Comparison of ENCODE assay signal across 39 mouse cellular contexts in the genomic region with DNA sequence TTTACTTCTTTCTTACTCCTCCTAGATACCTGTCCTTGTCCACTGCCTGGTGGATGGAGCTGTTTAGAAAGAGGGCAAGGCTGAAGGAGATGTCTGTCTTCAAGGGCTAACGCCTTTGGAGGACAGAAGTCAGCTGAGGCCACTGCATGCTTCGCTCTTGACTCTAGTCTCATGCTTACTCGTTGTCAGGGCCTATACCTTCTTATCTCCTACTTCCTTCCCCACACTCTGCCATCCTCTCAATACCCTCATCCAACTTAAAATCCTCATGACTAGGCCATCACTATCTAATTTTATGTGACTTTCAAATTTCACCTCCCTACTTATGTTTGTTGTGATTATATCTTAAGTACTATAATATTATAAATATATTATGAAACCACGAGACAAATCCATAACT. TPM values are rescaled to one million over a fixed set of nuclear protein-coding genes. Genes with fewer than 3 reads are reported as not detected.
"Had no signal": no experiment of that assay in that cellular context is flagged by ENCODE, and none has a peak within 500 bp of the region (broad histone marks: within the 10 kb centered on the region; RNA-seq: fewer than 3 reads in every experiment).

No protein-coding gene starts in this region.

- H3K27ac ChIP-seq: embryonic facial prominence, embryonic 10.5 days; embryonic facial prominence, embryonic 12.5 days; embryonic facial prominence, embryonic 13.5 days; embryonic facial prominence, embryonic 15.5 days; forebrain, embryonic 10.5 days; forebrain, embryonic 12.5 days; forebrain, embryonic 13.5 days; forebrain, embryonic 15.5 days; gastrocnemius, adult 2 months; heart, adult 2 months; heart, embryonic 10.5 days had no signal

- H3K9ac ChIP-seq: embryonic facial prominence, embryonic 12.5 days; embryonic facial prominence, embryonic 13.5 days; embryonic facial prominence, embryonic 15.5 days; forebrain, embryonic 12.5 days; forebrain, embryonic 13.5 days; forebrain, embryonic 15.5 days; forebrain, postnatal 0 days had no signal

- H3K4me3 ChIP-seq: embryonic facial prominence, embryonic 10.5 days; embryonic facial prominence, embryonic 12.5 days; embryonic facial prominence, embryonic 13.5 days; embryonic facial prominence, embryonic 15.5 days; erythroblast, embryonic 14.5 days; forebrain, embryonic 10.5 days; forebrain, embryonic 12.5 days; forebrain, embryonic 13.5 days; forebrain, embryonic 15.5 days; gastrocnemius, adult 2 months; heart, adult 2 months; heart, embryonic 10.5 days had no signal

- H3K9me3 ChIP-seq: embryonic facial prominence, embryonic 10.5 days; embryonic facial prominence, embryonic 12.5 days; embryonic facial prominence, embryonic 13.5 days; embryonic facial prominence, embryonic 15.5 days; forebrain, embryonic 10.5 days; forebrain, embryonic 12.5 days; forebrain, embryonic 13.5 days; forebrain, embryonic 15.5 days; heart, embryonic 10.5 days had no signal

- H3K4me1 ChIP-seq: embryonic facial prominence, embryonic 10.5 days; embryonic facial prominence, embryonic 12.5 days; embryonic facial prominence, embryonic 13.5 days; embryonic facial prominence, embryonic 15.5 days; forebrain, embryonic 10.5 days; forebrain, embryonic 12.5 days; forebrain, embryonic 13.5 days; forebrain, embryonic 15.5 days; heart, embryonic 10.5 days had no signal

- H3K27me3 ChIP-seq: embryonic facial prominence, embryonic 12.5 days; embryonic facial prominence, embryonic 13.5 days; embryonic facial prominence, embryonic 15.5 days; forebrain, embryonic 12.5 days; forebrain, embryonic 13.5 days; forebrain, embryonic 15.5 days had no signal

- DNase-seq: cerebellum, adult 9-10 months; cerebellum, adult 9-11 months; cerebellum, postnatal 10 days; cerebellum, postnatal 14 days; cerebellum, postnatal 36 days; embryo, embryonic 11 days; forebrain, postnatal 0 days; gastrocnemius, adult 2 months; gastrocnemius, postnatal 10 days; gastrocnemius, postnatal 14 days; gastrocnemius, postnatal 25 days; gastrocnemius, postnatal 36 days; heart, adult 11 months; heart, adult 18-20 months; heart, adult 2 months had no signal

- H3K36me3 ChIP-seq: embryonic facial prominence, embryonic 10.5 days; embryonic facial prominence, embryonic 12.5 days; embryonic facial prominence, embryonic 13.5 days; embryonic facial prominence, embryonic 15.5 days; forebrain, embryonic 10.5 days; forebrain, embryonic 12.5 days; forebrain, embryonic 15.5 days; heart, embryonic 10.5 days had no signal

RNA-seq across cellular contexts. Expression of gene Meikin, which starts 34.4 kb away (rescaled TPM):
- total RNA-seq: common myeloid progenitor, adult 5-6 weeks; forebrain, postnatal 0 days; gastrocnemius, adult 18-20 months; gastrocnemius, adult 2 months; gastrocnemius, adult 8-10 months; gastrocnemius, postnatal 10 days; gastrocnemius, postnatal 14 days; gastrocnemius, postnatal 25 days; gastrocnemius, postnatal 36 days; gastrocnemius, postnatal 4 days; granulocyte monocyte progenitor cell, adult 5-6 weeks; heart, adult 18-20 months; heart, adult 2 months; heart, adult 8-10 months had no signal
- polyA plus RNA-seq: cortical plate, adult 2 months; embryonic facial prominence, embryonic 10.5 days; embryonic facial prominence, embryonic 11.5 days; embryonic facial prominence, embryonic 12.5 days; embryonic facial prominence, embryonic 13.5 days; embryonic facial prominence, embryonic 14.5 days; embryonic facial prominence, embryonic 15.5 days; erythroblast, embryonic 14.5 days; forebrain, embryonic 10.5 days; forebrain, embryonic 11.5 days; forebrain, embryonic 12.5 days; forebrain, embryonic 13.5 days; forebrain, embryonic 14.5 days; forebrain, embryonic 15.5 days; forebrain, embryonic 16.5 days; forebrain, postnatal 0 days; frontal cortex, adult 2 months; gonadal fat pad, adult 2 months; heart, adult 2 months; heart, embryonic 10.5 days had no signal
